Mouse (Mus musculus): ENCODE measurements around the gene Anks1b. TPM values are rescaled to one million over a fixed set of nuclear protein-coding genes. Genes with fewer than 3 reads are reported as not detected.

Gene Anks1b
- polyA plus RNA-seq, 1 experiment from 2014 or later = 3.7 TPM

Other genes with a start within 250 kb of the Anks1b start
- 26.2 and 31.9 TPM in 2 replicates for gene Scyl2, start 187.2 kb upstream of the Anks1b start, polyA plus RNA-seq (2014; fragmentation: Nextera tagmentation; extraction: Ambion mirVana)
- gene Actr6, start 141.2 kb upstream of the Anks1b start, polyA plus RNA-seq (2014; fragmentation: Nextera tagmentation; extraction: Ambion mirVana) = 42.5 and 47.8 TPM in 2 replicates
- 28.8 and 30.4 TPM in 2 replicates for gene Uhrf1bp1l, start 128.5 kb upstream of the Anks1b start, polyA plus RNA-seq (2014; fragmentation: Nextera tagmentation; extraction: Ambion mirVana)

Measured in midbrain, embryonic 11.5 days (tissue).